Mouse (Mus musculus) urinary bladder, adult 2 months (tissue): ENCODE results near the gene Gm30083. TPM values are rescaled to one million over a fixed set of nuclear protein-coding genes. Genes with fewer than 3 reads are reported as not detected.

ENCODE experiments used
- DNase-seq: peaks from one replicate; pipeline ENCODE4 v3.0.0; 2022; ENCODE audit warnings: low spot score
- polyA plus RNA-seq: library from polyadenylated mRNA; depleted of rRNA; stranded (reverse); fragments of >200 nt; gene quantifications from 2 replicates; pipeline ENCODE4 v1.2.3, GENCODE M21; 2012; rRNA removed

The Gm30083 gene
- polyA plus RNA-seq: 0.32 and 0.38 TPM in 2 replicates

DNA sequence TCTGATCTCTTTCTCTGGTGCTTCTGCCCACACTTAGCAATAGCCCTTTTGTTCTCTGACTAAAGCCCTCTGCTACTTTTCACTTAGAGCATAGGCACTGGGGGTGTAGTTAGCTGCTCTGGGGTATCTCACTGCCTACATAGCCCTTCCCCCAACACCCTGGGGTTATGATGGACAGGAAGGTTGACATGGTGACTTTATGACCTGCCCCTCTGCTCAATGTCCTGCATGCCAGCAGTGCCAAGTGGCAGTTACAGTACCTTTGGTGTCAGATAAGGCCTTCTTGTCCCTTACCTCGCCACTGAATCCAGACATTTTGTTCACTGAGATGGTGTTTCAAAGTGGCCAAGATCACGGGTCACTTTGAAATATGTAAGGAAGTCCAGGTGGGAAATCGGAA is at the start of gene Gm30083:
Gene Gm30083 (minus strand): TSS at position 120 of the 400 bp plus-strand sequence.
- no peak for DNase-seq

DNA sequence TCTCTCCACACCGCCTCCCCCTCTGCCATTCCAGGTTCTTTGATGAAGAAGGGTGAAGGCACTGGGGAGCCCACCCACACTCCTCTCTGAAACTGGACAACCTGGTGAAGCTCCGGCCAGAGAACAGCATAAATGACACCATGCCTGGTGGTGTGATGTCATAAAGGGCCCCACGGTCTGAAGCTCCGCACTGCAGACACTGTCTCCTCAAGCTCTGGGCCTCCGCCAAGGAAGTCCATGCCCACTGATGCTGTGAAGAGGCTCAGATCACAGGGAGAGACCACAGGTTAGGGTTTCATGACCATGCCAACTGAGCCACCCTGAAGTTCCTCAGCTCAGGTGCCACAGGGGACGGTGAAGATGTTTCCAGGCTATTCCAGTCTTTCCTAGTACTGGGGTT is 37.5 kb upstream of the Gm30083 start, which contains the start of gene Antxrl:
Gene Antxrl (plus strand): TSS at position 192 of the 400 bp plus-strand sequence.
- no peak for DNase-seq

DNA sequence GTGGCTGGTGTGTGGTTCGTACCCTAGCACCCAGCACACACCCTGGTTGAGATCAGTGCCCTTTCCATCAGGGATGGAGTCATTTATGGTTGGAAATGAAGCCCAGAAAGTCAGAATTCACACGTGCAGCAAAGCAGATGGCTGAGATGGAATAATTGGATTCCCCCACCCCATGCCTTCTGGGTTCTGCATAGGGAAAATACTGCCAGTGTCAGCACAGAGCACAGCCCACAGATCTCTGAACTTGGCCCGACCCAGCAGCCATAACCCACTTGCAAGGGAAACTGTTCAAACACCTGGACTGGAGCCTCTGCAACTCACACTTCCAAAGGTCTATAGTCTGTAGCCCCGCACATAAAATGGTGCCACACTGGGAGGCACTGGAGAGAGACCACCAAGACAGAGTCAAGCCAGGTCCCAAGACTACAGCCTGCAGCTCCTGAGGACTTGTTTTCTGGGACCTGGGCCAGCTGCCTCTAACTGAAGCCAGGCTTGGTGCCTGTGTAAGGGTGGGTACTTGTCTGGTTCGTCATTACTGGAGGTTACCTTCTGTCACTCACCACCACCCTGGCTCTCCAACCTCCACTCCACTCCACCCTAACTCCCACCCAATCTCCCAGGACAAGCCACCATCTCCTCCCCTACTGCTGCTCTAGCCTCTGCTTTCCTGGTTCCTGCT is 35.3 kb upstream of the Gm30083 start:
- no peak for DNase-seq

DNA sequence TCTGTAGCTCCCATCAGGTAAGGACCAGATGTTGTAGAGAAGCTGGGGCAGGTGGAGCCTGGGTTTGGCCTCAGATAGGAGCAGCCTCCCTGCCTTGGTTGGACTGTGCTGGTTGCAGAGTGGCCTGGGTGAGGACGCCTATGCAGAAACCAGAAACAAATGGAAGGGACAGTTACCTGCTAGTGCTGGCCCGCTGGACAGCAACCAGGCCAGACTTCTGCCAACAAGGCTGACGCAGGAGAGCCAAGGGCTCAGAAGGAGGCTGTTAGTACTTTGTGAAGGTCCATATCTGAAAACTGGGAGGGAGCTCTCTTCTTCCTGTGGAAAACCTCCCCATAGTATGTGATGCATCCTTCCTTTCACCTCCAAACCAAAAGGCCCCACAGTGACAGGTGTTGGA is 28.4 kb upstream of the Gm30083 start:
- no peak for DNase-seq

DNA sequence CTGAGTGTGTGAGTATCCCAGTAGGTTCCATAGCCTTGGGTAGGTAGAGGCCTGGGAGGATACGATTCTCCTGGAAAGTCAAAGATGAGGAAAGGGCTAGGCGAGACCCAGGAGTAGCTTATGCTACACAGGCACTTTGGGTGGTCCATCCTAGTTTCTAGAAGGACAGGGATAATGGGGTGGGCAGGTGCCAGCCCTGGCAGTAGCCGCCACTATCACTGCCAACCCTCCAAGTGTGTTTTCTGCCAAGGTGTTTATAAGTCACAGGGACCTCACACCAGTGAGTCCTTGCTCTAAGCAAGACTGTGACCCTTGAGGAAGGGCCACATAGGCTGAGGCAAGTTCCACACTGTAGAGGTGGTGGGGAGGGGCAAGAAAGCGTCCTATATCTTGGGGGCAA is 26.3 kb upstream of the Gm30083 start:
- no peak for DNase-seq

DNA sequence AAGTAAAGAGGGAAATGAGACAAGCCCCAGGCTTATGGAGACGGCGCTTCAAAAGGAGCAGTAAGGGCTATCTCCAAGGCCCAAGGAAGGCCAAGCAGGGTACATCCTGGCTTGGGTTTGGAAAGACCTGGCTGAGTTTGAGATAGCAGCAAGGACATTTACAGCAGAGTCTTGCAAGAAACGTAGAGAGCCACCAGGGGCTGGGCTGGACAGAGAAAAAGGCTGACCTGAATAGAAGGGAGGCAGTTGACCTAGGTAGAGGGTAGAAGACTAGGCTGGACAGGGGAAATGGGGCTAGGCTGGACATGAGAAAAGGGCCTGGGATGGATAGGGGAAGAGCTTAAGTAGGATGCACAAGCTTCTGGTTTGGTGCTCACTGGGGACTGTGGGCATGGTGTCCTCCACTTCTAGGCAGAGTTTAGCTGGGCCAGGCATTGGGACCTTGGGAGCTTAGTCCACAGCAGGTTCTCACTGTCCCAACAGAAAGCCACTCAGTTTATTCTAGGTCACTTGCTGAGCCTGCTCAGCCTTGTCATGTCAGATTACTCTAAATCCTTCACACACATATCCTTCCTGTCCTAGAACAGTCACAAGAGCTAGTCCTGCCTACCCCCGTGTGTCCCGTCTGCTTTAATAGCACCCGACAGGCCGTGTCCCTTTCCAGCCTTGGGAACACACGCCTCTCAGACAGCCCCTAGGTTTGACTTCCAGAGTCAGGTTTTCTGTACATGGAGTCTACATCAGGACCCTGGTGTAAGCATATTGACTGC is 19.0 kb upstream of the Gm30083 start:
- DNase-seq: no peak

DNA sequence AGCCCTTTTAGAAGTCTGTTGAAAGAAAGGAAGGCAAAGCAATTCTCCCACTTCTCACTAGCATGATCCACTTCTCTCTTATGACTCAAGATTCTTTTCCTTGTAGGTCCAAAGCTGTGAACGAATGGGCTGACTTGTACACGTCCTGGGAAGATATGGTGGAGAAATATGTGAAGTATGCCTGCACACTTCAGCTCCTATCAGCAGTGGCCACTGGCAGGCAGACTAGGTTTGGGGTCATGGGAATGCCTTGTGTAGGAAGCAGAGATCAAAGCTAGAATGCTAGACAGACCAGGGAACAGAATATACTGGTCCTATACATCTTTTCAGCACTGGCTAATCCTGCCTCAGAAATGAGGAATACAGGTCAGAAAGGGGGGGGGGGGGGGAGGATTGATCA is 11.7 kb upstream of the Gm30083 start:
- no peak for DNase-seq

DNA sequence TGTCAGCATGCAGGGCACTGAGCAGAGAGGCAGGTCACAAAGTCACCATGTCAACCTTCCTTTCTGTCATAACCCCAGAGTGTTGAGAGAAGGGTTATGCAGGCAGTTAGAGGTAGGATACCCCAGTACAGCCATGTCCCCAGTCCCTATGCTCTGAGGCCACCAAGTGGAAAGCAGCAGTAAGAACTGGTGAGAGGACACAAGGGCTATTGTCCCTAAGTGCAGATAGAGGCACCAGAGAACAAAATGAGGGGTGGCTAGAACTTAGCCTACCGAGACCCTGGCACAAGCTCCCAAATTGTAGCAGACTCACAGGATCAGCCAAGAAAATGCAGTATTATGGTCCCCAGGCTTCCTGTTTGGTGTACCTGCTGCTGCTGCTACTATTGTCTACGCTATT is 2.0 kb upstream of the Gm30083 start:
- DNase-seq: no peak

DNA sequence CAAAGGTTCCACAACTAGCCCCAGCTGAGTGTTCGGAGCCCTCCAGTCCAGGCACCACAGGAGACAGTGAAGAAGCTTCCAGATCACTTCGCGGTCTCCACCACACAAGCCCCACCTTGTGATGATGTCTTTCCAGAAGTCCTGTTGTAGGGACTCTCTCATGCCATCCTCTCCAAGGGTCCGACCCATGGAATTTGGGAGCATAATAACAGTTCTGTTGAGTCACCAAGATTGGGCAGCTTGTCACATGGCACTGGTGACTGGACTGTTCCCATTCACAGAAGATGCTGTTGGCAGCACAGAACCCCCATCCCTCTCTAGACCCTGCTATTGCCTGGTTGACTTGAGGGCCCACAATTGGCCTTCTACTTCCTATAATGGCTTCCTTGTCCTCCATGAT is 1.4 kb upstream of the Gm30083 start, which contains the start of gene Gm5460:
Gene Gm5460 (plus strand): TSS at position 378 of the 400 bp plus-strand sequence.
- DNase-seq: no peak

DNA sequence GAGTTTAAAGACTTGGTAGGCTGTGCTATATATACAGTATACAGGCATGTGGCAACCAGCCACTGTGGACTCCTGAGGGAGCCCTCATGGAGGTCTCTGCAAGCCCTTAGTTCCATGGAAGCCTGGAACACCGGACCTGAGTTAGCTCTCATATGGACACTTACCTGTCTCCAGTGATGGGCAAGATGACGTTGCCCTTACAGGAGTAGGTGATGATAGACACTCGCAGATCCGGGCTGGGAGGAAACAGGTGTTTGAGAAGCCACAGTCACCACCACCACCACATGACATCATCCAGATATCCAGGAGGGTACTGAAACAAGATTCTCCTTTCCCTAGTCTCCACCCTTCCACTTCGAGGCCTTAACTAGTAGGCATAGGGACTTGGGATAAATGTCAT is 12.6 kb downstream of the Gm30083 start:
- peak; percentile 10 for DNase-seq

DNA sequence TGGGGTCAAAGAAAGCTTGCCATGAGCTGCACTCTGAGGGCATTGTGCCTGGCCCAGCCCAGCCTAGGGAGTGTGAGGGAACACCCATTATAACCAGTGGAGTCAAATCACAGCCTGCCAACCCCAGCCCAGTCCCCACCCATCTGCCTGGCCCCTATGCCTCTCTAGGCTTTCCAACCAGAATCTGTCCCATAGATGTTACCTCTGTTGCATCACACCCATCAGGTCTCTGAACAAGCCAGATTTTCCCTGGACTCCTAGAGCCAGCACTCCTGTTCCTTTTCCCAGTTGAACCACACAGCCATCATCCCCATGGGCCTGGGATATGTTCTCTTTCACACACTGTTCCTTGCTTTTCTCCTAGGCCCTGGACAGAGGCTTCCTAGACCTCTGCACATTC is 13.5 kb downstream of the Gm30083 start:
- no peak for DNase-seq

DNA sequence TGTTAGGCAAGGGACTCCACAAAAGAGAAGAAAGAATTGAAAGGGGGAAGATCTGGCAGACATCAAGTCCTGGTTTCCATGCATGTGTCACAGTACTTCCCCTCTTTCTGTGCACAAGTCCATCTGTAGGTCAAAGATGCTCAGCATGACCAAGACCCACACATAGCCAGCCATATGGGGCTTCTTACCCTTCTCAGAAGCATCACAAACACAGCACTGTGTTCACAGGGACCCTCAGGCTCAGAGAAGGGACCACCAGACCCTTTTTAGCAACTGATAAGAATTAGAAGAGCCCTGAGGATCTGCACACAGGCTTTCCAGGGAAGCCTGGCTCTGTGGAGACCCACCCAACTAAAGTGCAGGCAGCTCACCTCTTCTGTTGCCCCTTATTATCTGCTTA is 14.9 kb downstream of the Gm30083 start:
- DNase-seq: no peak

DNA sequence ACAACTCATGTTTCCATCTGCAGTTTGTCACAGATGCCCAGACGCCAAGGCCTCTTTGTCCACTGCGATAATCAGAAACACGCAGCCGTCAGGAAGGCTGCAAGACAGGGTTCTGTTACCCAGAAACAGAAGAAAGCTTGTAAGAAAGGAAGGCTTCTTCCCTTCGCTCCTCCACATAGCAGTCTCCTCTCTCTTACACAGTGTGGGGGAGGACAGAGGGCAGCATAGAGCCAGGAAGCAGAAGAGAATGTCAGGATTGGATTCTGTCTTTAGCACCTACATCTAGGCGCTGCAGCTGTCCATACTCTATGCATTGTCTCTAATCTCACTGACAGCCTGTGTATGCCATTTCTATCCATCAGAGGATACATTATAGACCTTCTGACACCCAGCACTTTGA is 17.6 kb downstream of the Gm30083 start:
- no peak for DNase-seq

DNA sequence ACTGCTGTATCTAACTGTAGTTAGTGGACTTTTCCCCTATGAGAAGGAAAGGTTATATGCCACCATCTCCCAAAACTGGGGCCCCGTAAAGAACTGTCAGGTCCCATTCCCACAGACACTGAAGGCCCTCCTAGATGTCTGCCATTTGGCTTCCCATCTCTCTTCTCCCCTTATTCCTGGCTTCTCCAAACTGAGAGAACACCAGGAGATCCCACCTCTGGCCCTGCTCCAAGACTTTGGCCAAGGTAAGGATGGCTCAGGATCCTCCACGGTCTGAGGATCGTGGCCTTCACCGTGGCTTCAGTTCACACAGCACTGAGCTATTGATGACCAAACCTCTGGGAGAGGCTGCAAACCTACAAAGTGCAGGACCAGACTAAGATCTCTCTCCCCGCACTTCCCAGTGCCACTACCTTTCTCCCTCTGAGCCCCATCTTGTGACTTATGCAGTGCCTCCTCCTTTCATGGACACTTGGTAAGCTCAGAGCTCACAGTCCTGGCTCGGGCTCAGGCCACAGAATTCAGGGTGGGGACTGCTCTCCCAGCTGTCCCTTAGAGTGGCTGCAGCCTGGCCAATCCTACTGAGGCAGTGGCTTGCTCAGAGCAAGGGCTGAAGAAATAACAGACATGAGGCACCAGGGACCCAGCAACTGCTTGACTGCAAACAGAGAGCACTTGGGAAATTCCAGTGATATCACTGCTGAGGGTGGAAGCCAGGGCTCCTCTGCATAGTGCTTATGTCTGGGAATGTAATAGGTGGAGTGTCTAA is 21.3 kb downstream of the Gm30083 start:
- peak; percentile 8 for DNase-seq

DNA sequence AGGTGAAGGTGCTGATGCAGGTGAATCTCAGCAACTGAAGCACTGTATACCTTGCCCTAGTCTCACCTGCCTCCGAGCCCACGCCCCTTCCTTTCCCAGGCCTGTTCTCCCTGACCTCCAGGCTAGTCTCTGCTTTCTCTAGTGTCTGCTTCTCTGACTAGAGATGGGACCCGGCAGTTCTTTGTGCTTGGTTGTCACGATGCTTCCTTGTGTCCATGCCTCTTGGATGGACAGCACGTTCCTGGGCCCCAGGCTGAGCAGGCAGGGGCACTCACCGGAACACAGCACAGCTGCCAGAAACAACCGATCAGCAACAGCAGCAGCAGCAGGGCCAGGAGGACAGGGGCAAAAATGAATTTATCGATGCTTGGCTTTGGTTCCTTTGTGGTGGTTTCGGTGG is 21.9 kb downstream of the Gm30083 start:
- DNase-seq: peak; percentile 8

DNA sequence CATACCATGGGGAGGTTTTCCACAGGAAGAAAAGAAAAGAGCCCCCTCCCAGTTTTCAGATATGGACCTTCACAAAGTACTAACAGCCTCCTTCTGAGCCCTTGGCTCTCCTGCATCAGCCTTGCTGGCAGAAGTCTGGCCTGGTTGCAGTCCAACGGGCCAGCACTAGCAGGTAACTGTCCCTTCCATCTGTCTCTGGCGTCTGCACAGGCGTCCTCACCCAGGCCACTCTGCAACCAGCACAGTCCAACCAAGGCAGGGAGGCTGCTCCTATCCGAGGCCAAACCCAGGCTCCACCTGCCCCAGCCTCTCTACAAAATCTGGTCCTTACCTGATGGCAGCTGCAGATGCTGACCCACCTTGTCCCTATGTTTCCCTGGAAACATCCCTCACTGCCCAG is 23.0 kb downstream of the Gm30083 start:
- DNase-seq: peak; percentile 15

DNA sequence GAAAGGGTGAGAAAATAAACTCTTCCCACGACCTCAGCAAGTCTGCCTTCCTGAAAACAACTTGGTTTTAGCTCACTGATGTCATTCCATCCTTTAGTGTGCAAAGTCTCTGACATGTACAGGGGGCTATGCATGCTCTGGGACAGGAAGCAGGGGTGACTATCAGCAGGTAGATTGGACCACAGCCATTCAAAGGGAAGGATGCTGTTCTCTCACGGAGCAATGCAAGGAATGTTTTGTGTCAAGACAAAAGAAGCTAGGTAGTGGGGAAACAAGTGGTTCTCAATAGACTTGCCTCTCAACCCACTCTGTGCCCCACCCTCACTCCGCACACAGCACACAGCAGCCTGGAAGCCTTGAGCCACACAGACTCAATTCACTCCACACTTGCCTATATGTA is 25.8 kb downstream of the Gm30083 start:
- no peak for DNase-seq

DNA sequence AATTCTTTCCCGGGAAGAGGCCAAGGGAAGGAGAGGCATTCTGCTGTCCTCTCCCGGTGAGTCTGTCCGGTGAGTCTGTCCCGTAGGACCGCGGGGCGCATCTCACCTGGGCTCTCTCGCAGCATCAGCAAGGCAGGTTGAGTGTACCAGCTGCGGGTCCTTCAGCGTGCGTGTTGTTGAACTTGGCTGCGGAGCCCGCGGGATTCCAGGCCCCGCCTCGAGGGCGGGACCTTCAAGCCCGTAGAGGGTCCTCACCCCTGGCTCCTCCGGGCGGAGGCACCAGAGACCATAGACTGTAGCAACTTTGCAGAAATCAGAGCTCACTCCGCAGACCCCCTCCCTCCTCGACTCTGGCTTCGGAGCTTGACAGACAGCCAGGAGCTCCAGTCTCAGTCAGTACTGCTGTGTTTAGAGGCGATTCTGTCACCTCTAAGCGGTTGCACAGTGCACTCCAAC is 36.4 kb downstream of the Gm30083 start, which contains the start of gene Zfp488:
Gene Zfp488 (minus strand): TSS at position 161 of the 456 bp plus-strand sequence.
- DNase-seq: no peak

DNA sequence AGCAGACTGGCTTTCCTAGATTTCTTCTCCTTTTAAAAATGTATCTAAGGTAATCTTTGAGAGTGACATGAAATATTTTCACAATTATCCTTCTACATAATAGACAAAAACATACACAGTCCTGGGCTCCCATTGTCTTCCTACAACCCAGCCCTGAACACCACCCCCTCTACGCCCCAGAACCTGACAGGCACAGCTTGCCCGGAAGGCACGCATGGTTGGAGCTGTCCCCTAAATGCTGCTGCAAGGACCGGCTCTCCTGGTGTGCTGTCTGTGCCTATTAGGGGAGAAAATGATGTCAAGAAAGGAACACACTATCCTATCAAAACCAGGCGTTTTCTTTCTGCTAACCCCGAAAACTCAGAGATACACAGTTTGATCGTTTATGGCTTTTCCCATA is 37.2 kb downstream of the Gm30083 start:
- no peak for DNase-seq

DNA sequence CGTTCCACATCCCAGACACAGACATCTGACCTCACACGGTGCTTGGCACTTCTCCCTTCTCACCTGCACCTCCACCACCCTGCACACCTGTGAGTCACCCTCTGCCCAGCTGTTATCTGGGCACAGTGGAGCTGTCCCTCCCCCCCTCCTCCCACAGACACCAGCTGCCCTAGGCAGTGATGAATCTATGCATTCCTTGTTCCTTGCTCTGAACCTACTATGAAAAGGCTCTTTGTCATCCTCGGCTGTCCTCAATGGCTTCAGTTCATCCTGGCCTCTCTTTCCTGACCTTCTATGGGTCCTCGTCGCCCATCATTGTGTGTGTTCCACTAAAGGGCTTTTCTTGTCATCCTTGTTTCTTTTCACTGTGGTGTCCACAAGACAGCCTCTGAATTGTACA is 40.2 kb downstream of the Gm30083 start:
- no peak for DNase-seq

DNA sequence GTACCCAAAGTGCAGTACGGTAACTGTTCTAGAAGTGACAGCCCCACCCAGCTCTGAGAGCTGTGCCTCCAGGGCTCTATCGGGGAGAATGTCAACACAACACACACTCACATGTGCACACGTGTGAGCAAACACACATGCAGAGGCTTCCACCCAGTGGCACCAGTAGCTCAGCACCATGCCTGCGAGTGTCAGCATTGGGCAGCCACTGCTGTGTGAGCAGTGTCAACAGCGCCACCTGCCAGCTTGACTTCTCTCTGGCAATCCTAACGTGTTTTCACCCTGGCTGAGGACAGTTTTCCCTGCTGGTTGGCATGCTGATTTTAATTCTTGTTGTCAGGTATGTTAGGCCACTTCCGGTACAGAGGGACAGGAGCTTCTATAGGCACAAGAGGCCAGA is 42.3 kb downstream of the Gm30083 start:
- no peak for DNase-seq

DNA sequence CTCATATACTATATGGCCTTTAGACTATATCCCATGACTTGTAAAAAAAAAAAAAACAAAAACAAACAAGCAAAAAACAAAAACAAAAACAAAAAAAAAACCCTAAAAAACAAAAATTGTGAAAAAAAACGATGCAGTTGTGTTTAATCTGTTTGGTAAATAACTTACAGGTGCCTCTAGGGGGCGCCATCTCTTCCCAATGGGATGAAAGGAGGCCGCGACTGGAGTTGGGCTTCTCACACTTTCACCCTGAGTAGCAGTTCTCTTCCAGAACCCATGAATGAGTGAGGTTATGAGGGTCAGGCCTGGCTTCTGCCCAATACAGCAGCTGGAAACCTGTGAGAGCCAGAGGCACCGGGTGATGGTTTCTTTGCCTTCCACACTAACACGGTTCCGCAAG is 49.3 kb downstream of the Gm30083 start:
- DNase-seq: no peak
